Mouse (Mus musculus): ENCODE data around the gene Gdpd5. TPM values are rescaled to one million over a fixed set of nuclear protein-coding genes. Genes with fewer than 3 reads are reported as not detected.

Gene Gdpd5
- polyA plus RNA-seq, 1 experiment from 2014 or later, result 8.5 TPM

DNA sequence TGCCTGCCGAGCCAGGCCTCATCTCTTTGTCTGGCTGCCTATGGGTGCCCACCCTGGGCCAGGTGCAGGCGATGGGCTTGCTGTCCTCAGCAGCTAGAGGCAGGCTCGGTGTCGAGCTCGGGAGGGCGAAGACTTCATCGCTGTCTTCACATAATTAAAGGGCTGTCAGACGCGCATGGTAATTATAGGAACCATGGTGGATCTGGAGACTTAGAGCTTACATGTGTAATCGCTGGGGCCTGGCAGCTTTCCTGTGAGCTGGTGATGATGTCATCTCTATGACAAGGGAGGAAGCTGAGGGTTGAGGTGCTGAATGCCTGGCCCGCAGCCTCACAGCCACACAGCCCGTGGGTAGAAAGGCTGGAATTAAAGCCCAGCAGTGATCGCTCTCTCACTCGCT is 51.0 kb downstream of the Gdpd5 start:
- H3K4me3 ChIP-seq (ENCODE audit: low read depth, low read length), result no peak overlapping the region
- WGBS, result 69% methylated on average over 14 of the region's 14 CpGs
- ATAC-seq (ENCODE audit: insufficient number of reproducible peaks, low FRiP score, low TSS enrichment, low read depth), result no peak
- no peak overlapping the region for H3K9ac ChIP-seq (ENCODE audit: low read length)
- no peak for DNase-seq (ENCODE audit: low spot score)
- no peaks in the 10 kb centered on the region for H3K27me3 ChIP-seq (ENCODE audit: control insufficient read depth, insufficient read depth, low read length)
- no peaks in the 10 kb centered on the region for H3K36me3 ChIP-seq (ENCODE audit: control insufficient read depth, insufficient read depth, low read length)
- H3K4me1 ChIP-seq (ENCODE audit: control insufficient read depth, insufficient read depth, low read length), result peaks cover 13% of the 10 kb centered on the region
- H3K9me3 ChIP-seq (ENCODE audit: control insufficient read depth, low read length), result no peaks in the 10 kb centered on the region
- H3K27ac ChIP-seq (replicated peaks; ENCODE audit: low read depth, low read length), result no peak overlapping the region
- no peak overlapping the region for H3K4me2 ChIP-seq (ENCODE audit: low read depth, severe bottlenecking)

DNA sequence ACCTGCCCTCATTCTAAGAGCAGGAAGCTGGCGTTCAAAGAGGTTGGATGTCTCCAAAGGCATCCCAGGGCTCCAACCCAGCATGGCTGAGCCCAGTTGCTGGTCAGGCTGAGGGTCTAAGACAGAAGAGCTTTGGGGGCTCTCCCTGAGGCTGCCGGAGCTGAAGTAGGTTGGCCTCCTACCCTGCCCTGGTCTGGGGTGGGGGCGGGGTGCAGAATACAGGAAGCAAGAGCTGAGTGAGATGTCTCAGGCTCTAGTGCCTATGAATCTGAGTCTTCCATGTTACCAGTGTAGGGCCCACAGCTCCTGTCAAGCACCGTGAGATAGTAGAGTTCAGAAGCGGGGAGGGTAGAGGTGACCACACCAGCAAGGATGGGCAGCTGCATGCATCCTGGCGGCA is 51.6 kb downstream of the Gdpd5 start:
- no peak overlapping the region for H3K27ac ChIP-seq (replicated peaks; ENCODE audit: low read depth, low read length)
- no peak for ATAC-seq (ENCODE audit: insufficient number of reproducible peaks, low FRiP score, low TSS enrichment, low read depth)
- DNase-seq (ENCODE audit: low spot score), result no peak
- no peak overlapping the region for H3K4me3 ChIP-seq (ENCODE audit: low read depth, low read length)
- H3K36me3 ChIP-seq (ENCODE audit: control insufficient read depth, insufficient read depth, low read length), result no peaks in the 10 kb centered on the region
- H3K9me3 ChIP-seq (ENCODE audit: control insufficient read depth, low read length), result no peaks in the 10 kb centered on the region
- H3K9ac ChIP-seq (ENCODE audit: low read length), result no peak overlapping the region
- H3K27me3 ChIP-seq (ENCODE audit: control insufficient read depth, insufficient read depth, low read length), result no peaks in the 10 kb centered on the region
- no peak overlapping the region for H3K4me2 ChIP-seq (ENCODE audit: low read depth, severe bottlenecking)
- peaks cover 13% of the 10 kb centered on the region for H3K4me1 ChIP-seq (ENCODE audit: control insufficient read depth, insufficient read depth, low read length)
- 89% methylated on average over 6 of the region's 6 CpGs for WGBS

DNA sequence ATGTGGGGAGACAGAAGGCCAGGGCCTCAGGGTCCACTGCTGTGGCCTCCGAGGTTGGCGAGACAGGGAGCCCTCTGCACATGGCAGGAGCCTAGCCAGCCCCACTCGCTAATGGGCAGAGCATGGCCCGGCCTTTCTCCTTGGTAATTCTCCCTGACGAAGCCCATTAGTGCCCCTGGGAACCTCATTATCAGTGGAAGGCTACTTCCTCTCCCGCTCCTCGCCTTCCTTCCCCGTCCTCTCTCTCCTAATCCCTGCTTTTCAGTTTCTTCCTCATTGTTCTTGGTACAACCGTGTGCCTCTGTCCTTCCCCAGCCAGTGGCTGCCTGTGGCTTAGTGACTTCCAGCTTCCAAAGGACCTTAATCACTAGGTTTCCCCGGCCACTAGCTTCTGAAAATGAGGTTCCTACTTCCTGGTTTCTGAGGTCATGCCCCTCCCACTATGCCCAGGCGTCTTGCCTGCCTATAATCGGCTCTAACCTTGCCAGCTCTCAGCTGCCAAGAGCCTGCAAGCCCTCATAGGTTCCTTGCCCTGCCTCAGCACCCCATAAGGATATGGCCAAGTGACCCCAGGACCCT is 53.5 kb downstream of the Gdpd5 start:
- 29% methylated on average over 12 of the region's 12 CpGs for WGBS
- H3K36me3 ChIP-seq (ENCODE audit: control insufficient read depth, insufficient read depth, low read length), result no peaks in the 10 kb centered on the region
- no peak overlapping the region for H3K4me3 ChIP-seq (ENCODE audit: low read depth, low read length)
- no peak overlapping the region; the same call in 1 of the 2 replicates for H3K9ac ChIP-seq (ENCODE audit: low read length)
- DNase-seq (ENCODE audit: low spot score) (no peak), ATAC-seq (ENCODE audit: insufficient number of reproducible peaks, low FRiP score, low TSS enrichment, low read depth) (peak; percentile 15; the same call in 1 of the 2 replicates)
- peaks cover 13% of the 10 kb centered on the region for H3K4me1 ChIP-seq (ENCODE audit: control insufficient read depth, insufficient read depth, low read length)
- H3K9me3 ChIP-seq (ENCODE audit: control insufficient read depth, low read length), result no peaks in the 10 kb centered on the region
- H3K4me2 ChIP-seq (ENCODE audit: low read depth, severe bottlenecking), result no peak overlapping the region
- no peak overlapping the region for H3K27ac ChIP-seq (replicated peaks; ENCODE audit: low read depth, low read length)
- H3K27me3 ChIP-seq (ENCODE audit: control insufficient read depth, insufficient read depth, low read length), result no peaks in the 10 kb centered on the region

DNA sequence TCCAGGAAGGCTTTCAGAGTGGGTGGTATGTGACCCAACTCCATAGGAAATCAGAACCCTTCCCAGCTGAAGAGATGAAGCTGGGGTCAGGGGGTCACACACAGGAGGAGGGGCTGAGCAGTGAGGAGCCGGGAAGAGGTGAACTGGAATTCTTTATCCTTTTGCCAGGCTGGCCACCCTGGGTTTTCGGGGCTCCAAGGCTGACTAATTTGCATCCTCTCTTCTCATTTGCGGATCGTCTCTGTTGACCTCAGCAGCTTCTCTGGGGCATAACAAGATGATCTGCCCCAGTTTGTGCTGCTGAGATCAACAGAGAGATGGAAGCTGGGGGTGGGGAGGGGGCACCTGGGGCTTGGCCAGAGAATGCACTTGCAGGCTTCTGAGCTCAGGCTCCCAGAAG is 55.3 kb downstream of the Gdpd5 start:
- H3K4me1 ChIP-seq (ENCODE audit: control insufficient read depth, insufficient read depth, low read length), result peaks cover 15% of the 10 kb centered on the region

DNA sequence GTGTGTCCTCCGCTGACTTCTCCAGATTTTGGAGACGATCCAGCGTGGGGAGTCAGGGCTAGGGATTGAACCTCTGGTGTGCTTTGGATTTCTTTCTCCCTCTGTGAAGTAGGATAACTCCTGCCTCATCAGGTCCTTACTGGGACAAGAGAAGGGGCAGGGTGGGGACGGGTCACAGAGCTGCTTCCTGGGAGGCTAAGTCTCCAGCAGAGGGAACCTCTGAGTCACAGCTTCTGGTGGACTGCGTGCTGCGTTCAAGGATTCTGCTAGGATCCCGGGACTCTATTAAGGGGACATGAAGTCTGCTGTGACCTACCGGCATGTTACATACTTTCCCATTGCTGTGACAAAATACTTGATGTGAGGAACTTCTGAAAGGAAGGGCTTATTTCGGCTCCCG is 57.7 kb downstream of the Gdpd5 start:
- no peak for ATAC-seq (ENCODE audit: insufficient number of reproducible peaks, low FRiP score, low TSS enrichment, low read depth)
- H3K36me3 ChIP-seq (ENCODE audit: control insufficient read depth, insufficient read depth, low read length), result no peaks in the 10 kb centered on the region
- H3K27me3 ChIP-seq (ENCODE audit: control insufficient read depth, insufficient read depth, low read length), result no peaks in the 10 kb centered on the region
- H3K9me3 ChIP-seq (ENCODE audit: control insufficient read depth, low read length), result no peaks in the 10 kb centered on the region
- H3K4me3 ChIP-seq (ENCODE audit: low read depth, low read length), result no peak overlapping the region
- no peak overlapping the region for H3K27ac ChIP-seq (replicated peaks; ENCODE audit: low read depth, low read length)
- H3K4me1 ChIP-seq (ENCODE audit: control insufficient read depth, insufficient read depth, low read length), result peaks cover 20% of the 10 kb centered on the region
- H3K9ac ChIP-seq (ENCODE audit: low read length), result no peak overlapping the region
- no peak overlapping the region for H3K4me2 ChIP-seq (ENCODE audit: low read depth, severe bottlenecking)
- 70% methylated on average over 10 of the region's 10 CpGs for WGBS
- DNase-seq (ENCODE audit: low spot score), result no peak

More for the DNA sequence above, 55.3 kb downstream of the Gdpd5 start:
- Histone ChIP-seq H3K9me3 (ENCODE audit: control insufficient read depth, low read length) (no peaks in the 10 kb centered on the region), H3K27ac (replicated peaks; ENCODE audit: low read depth, low read length) (no peak overlapping the region), H3K4me2 (ENCODE audit: low read depth, severe bottlenecking) (no peak overlapping the region), H3K36me3 (ENCODE audit: control insufficient read depth, insufficient read depth, low read length) (no peaks in the 10 kb centered on the region), H3K4me3 (ENCODE audit: low read depth, low read length) (no peak overlapping the region), H3K27me3 (ENCODE audit: control insufficient read depth, insufficient read depth, low read length) (no peaks in the 10 kb centered on the region), H3K9ac (ENCODE audit: low read length) (no peak overlapping the region)
- ATAC-seq (ENCODE audit: insufficient number of reproducible peaks, low FRiP score, low TSS enrichment, low read depth) (no peak), DNase-seq (ENCODE audit: low spot score) (no peak)
- WGBS, result 1% methylated on average over 4 of the region's 4 CpGs

DNA sequence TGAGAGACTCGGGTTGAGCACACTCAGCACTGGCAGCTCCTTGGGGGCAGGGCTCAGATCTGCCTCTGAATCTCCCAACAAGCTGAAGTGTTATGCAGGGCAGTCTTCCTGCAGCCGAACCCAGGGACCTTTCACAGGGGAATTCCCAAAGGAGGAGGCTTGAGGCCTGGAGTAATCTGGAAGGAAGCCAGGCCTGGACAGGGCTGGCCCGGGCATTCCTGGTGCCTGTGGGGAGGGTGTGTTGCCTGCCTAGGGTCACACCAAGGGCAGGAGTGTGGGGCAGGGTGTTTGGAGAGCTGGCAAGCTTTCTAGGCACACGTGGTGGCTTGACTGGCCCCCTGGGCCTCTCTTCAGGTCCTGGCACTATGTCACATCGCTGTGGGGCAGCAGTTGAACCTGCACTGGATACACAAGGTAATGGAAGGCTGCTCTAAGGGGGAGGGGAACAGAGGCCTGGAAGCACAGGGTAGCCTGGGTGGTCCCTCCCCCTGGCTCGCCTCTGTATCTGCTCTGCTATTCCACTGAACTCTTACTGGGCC is 60.4 kb downstream of the Gdpd5 start:
- H3K4me1 ChIP-seq (ENCODE audit: control insufficient read depth, insufficient read depth, low read length), result peaks cover 21% of the 10 kb centered on the region
- H3K4me2 ChIP-seq (ENCODE audit: low read depth, severe bottlenecking), result no peak overlapping the region
- peak; percentile 42 for ATAC-seq (ENCODE audit: insufficient number of reproducible peaks, low FRiP score, low TSS enrichment, low read depth)
- no peak overlapping the region for H3K4me3 ChIP-seq (ENCODE audit: low read depth, low read length)
- H3K27ac ChIP-seq (replicated peaks; ENCODE audit: low read depth, low read length), result no peak overlapping the region; the same call in 1 of the 2 replicates
- no peaks in the 10 kb centered on the region for H3K9me3 ChIP-seq (ENCODE audit: control insufficient read depth, low read length)
- H3K36me3 ChIP-seq (ENCODE audit: control insufficient read depth, insufficient read depth, low read length), result no peaks in the 10 kb centered on the region
- H3K27me3 ChIP-seq (ENCODE audit: control insufficient read depth, insufficient read depth, low read length), result no peaks in the 10 kb centered on the region
- no peak overlapping the region for H3K9ac ChIP-seq (ENCODE audit: low read length)
- 22% methylated on average over 6 of the region's 6 CpGs for WGBS
- no peak for DNase-seq (ENCODE audit: low spot score)

DNA sequence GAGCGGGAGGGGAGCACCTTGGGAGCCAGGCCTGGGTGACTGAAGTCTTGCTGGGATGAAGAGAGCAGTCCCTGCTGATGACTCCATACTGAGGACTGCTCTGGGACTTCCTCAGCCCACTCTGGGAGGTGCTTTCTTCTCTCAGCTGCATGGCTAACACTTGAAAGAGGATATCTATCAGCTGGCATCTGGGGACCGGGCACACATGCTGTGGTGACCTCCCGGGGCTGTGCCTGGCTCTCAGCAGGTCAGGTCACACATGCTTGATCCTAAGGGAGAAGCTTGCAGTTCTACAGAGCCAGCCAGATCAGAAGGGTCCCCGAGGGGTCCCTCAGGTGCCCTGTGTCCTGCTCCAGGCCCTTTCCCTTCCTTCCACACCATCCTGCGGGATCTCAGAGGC is 62.0 kb downstream of the Gdpd5 start:
- Histone ChIP-seq H3K4me3 (ENCODE audit: low read depth, low read length) (no peak overlapping the region), H3K27me3 (ENCODE audit: control insufficient read depth, insufficient read depth, low read length) (no peaks in the 10 kb centered on the region), H3K9me3 (ENCODE audit: control insufficient read depth, low read length) (no peaks in the 10 kb centered on the region), H3K4me1 (ENCODE audit: control insufficient read depth, insufficient read depth, low read length) (peaks cover 18% of the 10 kb centered on the region), H3K4me2 (ENCODE audit: low read depth, severe bottlenecking) (no peak overlapping the region), H3K36me3 (ENCODE audit: control insufficient read depth, insufficient read depth, low read length) (no peaks in the 10 kb centered on the region), H3K27ac (replicated peaks; ENCODE audit: low read depth, low read length) (no peak overlapping the region), H3K9ac (ENCODE audit: low read length) (no peak overlapping the region)
- DNase-seq (ENCODE audit: low spot score) (no peak), ATAC-seq (ENCODE audit: insufficient number of reproducible peaks, low FRiP score, low TSS enrichment, low read depth) (no peak)
- WGBS, result 63% methylated on average over 5 of the region's 5 CpGs

DNA sequence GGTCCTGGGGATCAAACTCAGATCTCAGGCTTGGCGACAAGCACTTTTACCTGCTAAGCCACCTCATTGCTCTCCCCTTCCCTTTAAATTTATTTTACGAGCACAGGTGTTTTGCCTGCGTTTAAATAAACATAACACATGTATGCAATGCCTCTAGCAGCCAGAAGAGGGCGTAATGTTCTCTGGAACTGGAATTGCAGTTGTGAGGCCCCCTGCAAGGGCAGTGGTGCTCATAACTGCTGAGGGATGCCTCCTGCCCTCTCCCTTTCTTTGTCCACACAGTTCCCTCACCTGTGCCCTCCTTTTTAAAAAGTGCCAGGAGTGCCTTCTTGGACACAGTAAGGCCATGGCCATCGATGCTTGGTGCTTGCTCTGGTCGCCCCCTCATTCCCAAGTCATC is 62.8 kb downstream of the Gdpd5 start:
- H3K27ac ChIP-seq (replicated peaks; ENCODE audit: low read depth, low read length), result no peak overlapping the region
- peaks cover 18% of the 10 kb centered on the region for H3K4me1 ChIP-seq (ENCODE audit: control insufficient read depth, insufficient read depth, low read length)
- DNase-seq (ENCODE audit: low spot score) (no peak), ATAC-seq (ENCODE audit: insufficient number of reproducible peaks, low FRiP score, low TSS enrichment, low read depth) (no peak)
- WGBS, result 60% methylated on average over 6 of the region's 6 CpGs
- no peaks in the 10 kb centered on the region for H3K36me3 ChIP-seq (ENCODE audit: control insufficient read depth, insufficient read depth, low read length)
- no peaks in the 10 kb centered on the region for H3K9me3 ChIP-seq (ENCODE audit: control insufficient read depth, low read length)
- no peak overlapping the region for H3K9ac ChIP-seq (ENCODE audit: low read length)
- H3K27me3 ChIP-seq (ENCODE audit: control insufficient read depth, insufficient read depth, low read length), result no peaks in the 10 kb centered on the region
- H3K4me2 ChIP-seq (ENCODE audit: low read depth, severe bottlenecking), result no peak overlapping the region
- no peak overlapping the region for H3K4me3 ChIP-seq (ENCODE audit: low read depth, low read length)

DNA sequence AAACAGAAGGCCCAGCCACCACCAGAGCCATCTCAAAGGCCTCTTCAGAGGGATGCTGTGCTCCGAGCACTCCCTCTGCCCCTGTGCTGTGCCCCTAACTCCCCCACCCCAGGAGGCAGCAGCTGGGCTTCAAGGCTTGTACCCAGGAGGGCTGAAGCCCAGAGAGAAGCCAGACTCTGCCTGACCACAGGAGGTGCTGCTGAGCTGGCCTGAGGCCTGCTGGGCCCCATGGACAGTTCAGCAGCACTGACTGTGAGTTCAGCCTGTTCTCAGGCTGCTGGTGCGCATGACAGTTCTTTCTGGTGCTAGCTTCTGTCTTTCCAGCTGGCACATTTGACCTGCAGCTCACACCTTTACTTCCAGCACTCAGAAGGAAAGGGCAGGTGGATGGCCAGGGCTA is 64.6 kb downstream of the Gdpd5 start:
- WGBS, result 74% methylated on average over 2 of the region's 2 CpGs
- Histone ChIP-seq H3K9ac (ENCODE audit: low read length) (peak overlapping the region; percentile 35; the same call in 1 of the 2 replicates), H3K36me3 (ENCODE audit: control insufficient read depth, insufficient read depth, low read length) (no peaks in the 10 kb centered on the region), H3K9me3 (ENCODE audit: control insufficient read depth, low read length) (no peaks in the 10 kb centered on the region), H3K27me3 (ENCODE audit: control insufficient read depth, insufficient read depth, low read length) (no peaks in the 10 kb centered on the region), H3K4me1 (ENCODE audit: control insufficient read depth, insufficient read depth, low read length) (peaks cover 18% of the 10 kb centered on the region), H3K27ac (replicated peaks; ENCODE audit: low read depth, low read length) (no peak overlapping the region), H3K4me2 (ENCODE audit: low read depth, severe bottlenecking) (no peak overlapping the region), H3K4me3 (ENCODE audit: low read depth, low read length) (no peak overlapping the region)
- ATAC-seq (ENCODE audit: insufficient number of reproducible peaks, low FRiP score, low TSS enrichment, low read depth) (no peak), DNase-seq (ENCODE audit: low spot score) (no peak)

Measured in limb, embryonic 11.5 days (tissue).